Mouse (Mus musculus) ES-E14 (cell line): ENCODE measurements around the gene Cdh26. TPM values are rescaled to one million over a fixed set of nuclear protein-coding genes. Genes with fewer than 3 reads are reported as not detected.

Experiments used
- DNase-seq: peaks from one replicate; pipeline ENCODE4 v3.0.0-alpha.2; 2013; ENCODE audit warnings: low read depth, low spot score
- H3K27ac ChIP-seq: 2 replicates; pipeline ENCODE4 v1.5.1; 2012; ENCODE audit warnings: low read depth, mild to moderate bottlenecking, low read length, moderate library complexity, mixed read lengths; ENCODE audit not compliant: poor library complexity, insufficient read depth, severe bottlenecking
- H3K36me3 ChIP-seq: 2 replicates; pipeline ENCODE4 v1.6.1; 2012; ENCODE audit warnings: mild to moderate bottlenecking, low read length, moderate library complexity, mixed read lengths; ENCODE audit not compliant: control insufficient read depth, poor library complexity, insufficient read depth, severe bottlenecking
- H3K4me1 ChIP-seq, 2 experiments: fragments of 150-350 bp in 1 of 2; sonication (generic) in 1 of 2; 2 replicates each; pipeline ENCODE4 v1.6.1; 2012; ENCODE audit warnings: low read length in 2 of 2, mild to moderate bottlenecking in 1 of 2, mixed read lengths in 1 of 2; ENCODE audit not compliant: control insufficient read depth in 2 of 2, insufficient read depth in 2 of 2, poor library complexity in 1 of 2
- H3K4me3 ChIP-seq, 2 experiments: fragments of 150-350 bp in 1 of 2; sonication (generic) in 1 of 2; 2 replicates each; pipeline ENCODE4 v1.5.1; 2012; ENCODE audit warnings: low read length in 2 of 2, low read depth in 1 of 2, mild to moderate bottlenecking in 1 of 2, mixed read lengths in 1 of 2; ENCODE audit not compliant: insufficient read depth in 1 of 2, poor library complexity in 1 of 2, severe bottlenecking in 1 of 2
- H3K9ac ChIP-seq: 2 replicates; pipeline ENCODE4 v1.6.1; 2012; ENCODE audit warnings: low read depth, mild to moderate bottlenecking, low read length, mixed read lengths; ENCODE audit not compliant: poor library complexity, insufficient read depth, severe bottlenecking
- H3K9me3 ChIP-seq: fragments of 150-350 bp; sonication (generic); 2 replicates; pipeline ENCODE4 v1.6.1; 2012; ENCODE audit warnings: low read depth, mild to moderate bottlenecking, low read length; ENCODE audit not compliant: control insufficient read depth, insufficient read depth
- CHD2 ChIP-seq: IDR thresholded peaks from 2 replicates; pipeline ENCODE4 v1.6.1; 2014; ENCODE audit warnings: mild to moderate bottlenecking, low read depth, low read length, inconsistent platforms
- HCFC1 ChIP-seq: IDR thresholded peaks from 2 replicates; pipeline ENCODE4 v1.6.1; 2012; ENCODE audit warnings: low read length, inconsistent platforms, borderline replicate concordance; ENCODE audit not compliant: insufficient read depth
- MAFK ChIP-seq: IDR thresholded peaks from 2 replicates; pipeline ENCODE4 v1.6.1; 2014; ENCODE audit warnings: mild to moderate bottlenecking, low read depth, low read length, inconsistent platforms; ENCODE audit not compliant: insufficient read depth
- ZC3H11A ChIP-seq: IDR thresholded peaks from 2 replicates; pipeline ENCODE4 v1.6.1; 2012; ENCODE audit warnings: low read depth, mild to moderate bottlenecking, inconsistent platforms, low read length, borderline replicate concordance
- ZNF384 ChIP-seq: IDR thresholded peaks from 2 replicates; pipeline ENCODE4 v1.6.1; 2012; ENCODE audit warnings: low read depth, low read length, inconsistent platforms
- in situ Hi-C, 2 experiments: fragments of 600-800 bp; cut with MboI; formaldehyde crosslinking; loops; one replicate each; pipeline ENCODE4 v1.15.1; 2025; ENCODE audit warnings: low sequenced_read_pairs in 2 of 2, inconsistent platforms in 1 of 2; ENCODE audit not compliant: unreplicated experiment in 2 of 2
- total RNA-seq: library from RNA; depleted of rRNA; stranded (reverse); fragments of 300-350 nt; gene quantifications from 2 replicates; pipeline ENCODE4 v1.2.3, GENCODE M21; 2012

Cdh26 gene
- total RNA-seq, 1 experiment: 0.22 TPM

DNA sequence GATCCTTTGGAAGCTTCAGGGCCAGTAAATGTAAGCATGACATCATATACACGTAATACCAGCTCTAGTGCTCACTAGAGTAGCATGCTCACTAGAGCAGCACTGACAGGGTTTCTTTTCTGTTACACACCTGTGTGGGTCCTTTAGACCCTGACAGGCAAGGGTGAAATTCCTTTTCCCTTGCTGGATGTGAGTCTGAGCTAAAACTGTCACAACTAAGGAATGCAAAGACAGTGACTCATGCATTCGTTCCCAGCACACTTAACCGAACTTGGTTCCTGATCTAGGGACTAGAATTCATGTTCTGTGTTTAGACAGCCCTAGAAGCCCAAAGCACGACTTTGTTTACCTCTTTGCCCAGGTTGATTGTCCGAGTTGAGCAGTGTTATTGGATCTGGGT is 7.1 kb upstream of the Cdh26 start:
- Histone ChIP-seq H3K4me1 (no peaks in the 10 kb centered on the region), H3K4me3 (no peak overlapping the region), H3K9me3 (no peaks in the 10 kb centered on the region), H3K9ac (no peak overlapping the region), H3K36me3 (no peaks in the 10 kb centered on the region), H3K27ac (no peak overlapping the region)
- in situ Hi-C loops: no loop called here
- DNase-seq: no peak
- TF ChIP-seq ZC3H11A (no peak), CHD2 (no peak), HCFC1 (no peak), MAFK (no peak), ZNF384 (no peak)

DNA sequence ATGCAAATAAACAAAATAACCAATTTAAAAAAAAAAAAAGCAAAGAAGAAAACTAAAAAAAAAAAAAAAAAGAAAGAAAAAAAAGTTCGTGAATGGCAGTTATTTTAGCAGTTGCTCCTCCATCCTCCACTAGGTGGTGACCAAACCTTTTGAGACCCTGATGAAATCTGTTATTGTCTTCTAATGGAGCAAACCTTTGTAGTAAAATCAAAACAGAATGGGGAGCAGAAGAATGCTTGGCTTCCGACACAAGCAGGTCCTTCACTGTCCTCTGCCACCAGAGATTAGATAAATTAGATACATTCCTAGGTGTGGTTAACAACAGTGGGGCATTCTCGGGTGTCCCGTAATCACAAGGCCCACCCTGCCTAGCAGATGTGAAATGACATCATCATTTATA is 4.1 kb upstream of the Cdh26 start:
- TF ChIP-seq CHD2 (no peak), ZC3H11A (no peak), ZNF384 (peak; percentile 94)
- no peaks in the 10 kb centered on the region for H3K36me3 ChIP-seq
- H3K4me1 ChIP-seq: no peaks in the 10 kb centered on the region
- H3K27ac ChIP-seq: no peak overlapping the region
- no peak for DNase-seq
- no peak overlapping the region for H3K4me3 ChIP-seq
- no peaks in the 10 kb centered on the region for H3K9me3 ChIP-seq
- in situ Hi-C loops: no loop called here
- H3K9ac ChIP-seq: no peak overlapping the region

DNA sequence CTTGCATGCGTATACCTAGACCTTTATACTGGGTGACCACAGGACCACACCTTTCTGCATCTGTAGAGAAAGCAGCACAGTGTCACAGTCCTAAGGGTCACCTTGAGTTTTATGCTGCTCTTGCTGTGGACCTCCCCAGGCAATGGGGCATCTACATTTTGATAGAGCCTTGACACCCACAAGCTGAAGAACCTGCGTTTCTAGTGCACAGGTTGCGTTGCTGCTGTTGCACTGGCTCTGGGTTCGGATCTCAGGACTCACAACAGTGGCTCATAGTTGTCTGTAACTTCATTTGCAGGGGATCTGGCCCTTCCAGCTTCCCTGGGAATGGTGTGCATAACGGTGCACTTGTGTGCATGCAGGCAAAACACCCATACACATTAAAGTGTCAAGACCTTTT is 3.1 kb upstream of the Cdh26 start:
- in situ Hi-C loops: no loop called here
- Histone ChIP-seq H3K9me3 (no peaks in the 10 kb centered on the region), H3K27ac (no peak overlapping the region), H3K36me3 (no peaks in the 10 kb centered on the region), H3K4me1 (no peaks in the 10 kb centered on the region), H3K4me3 (no peak overlapping the region), H3K9ac (no peak overlapping the region)
- DNase-seq: no peak
- TF ChIP-seq HCFC1: no peak
- no peak for TF ChIP-seq ZNF384
- TF ChIP-seq ZC3H11A: no peak
- TF ChIP-seq CHD2: no peak
- no peak for TF ChIP-seq MAFK

DNA sequence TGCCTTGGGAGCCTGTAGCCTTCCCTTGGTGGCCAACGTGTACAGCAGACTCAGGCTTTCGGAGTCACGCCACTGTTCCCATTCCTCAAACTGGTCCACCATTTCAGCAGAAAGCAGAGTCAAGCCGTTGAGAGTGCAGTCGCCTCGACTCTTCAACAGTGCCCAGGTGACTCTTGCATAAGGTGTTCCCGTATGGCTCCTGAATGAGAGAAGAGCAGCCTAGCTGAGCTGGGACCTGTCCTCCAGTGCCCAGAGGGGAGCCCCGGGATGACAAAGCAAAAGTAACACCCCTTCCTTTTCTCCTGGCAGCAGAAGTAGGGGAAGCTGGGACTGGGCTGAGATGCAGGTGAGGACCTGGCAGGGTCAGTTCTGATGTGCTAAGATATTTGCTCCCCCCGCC is 2.1 kb upstream of the Cdh26 start:
- in situ Hi-C loops: no loop called here
- Histone ChIP-seq H3K4me1 (no peaks in the 10 kb centered on the region), H3K9ac (no peak overlapping the region), H3K4me3 (no peak overlapping the region), H3K36me3 (no peaks in the 10 kb centered on the region), H3K27ac (no peak overlapping the region), H3K9me3 (no peaks in the 10 kb centered on the region)
- no peak for DNase-seq
- TF ChIP-seq ZNF384: no peak
- TF ChIP-seq HCFC1: no peak
- TF ChIP-seq ZC3H11A: no peak
- no peak for TF ChIP-seq CHD2
- no peak for TF ChIP-seq MAFK

DNA sequence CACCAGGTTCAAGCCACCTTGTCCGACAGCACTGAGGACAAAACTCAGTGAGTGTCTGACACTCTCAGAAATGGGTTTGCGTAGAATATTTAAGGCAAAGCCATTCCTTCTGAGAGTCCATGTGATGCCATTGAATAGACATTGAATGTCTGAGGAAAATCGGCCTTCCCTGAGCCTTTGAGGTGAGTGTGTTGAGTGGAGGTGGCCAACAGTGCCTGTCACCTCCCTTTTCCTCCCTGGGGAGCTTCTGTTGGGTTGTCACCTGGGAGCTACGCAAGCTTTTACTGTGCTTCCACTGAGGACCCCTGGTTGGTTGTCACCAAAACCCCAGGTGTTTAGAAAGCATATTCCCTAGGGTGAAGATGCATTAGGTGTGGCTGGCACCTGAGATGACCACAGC is 1.7 kb upstream of the Cdh26 start:
- no peak for DNase-seq
- Histone ChIP-seq H3K4me3 (no peak overlapping the region), H3K36me3 (no peaks in the 10 kb centered on the region), H3K27ac (no peak overlapping the region), H3K4me1 (no peaks in the 10 kb centered on the region), H3K9me3 (no peaks in the 10 kb centered on the region), H3K9ac (no peak overlapping the region)
- TF ChIP-seq HCFC1 (no peak), ZC3H11A (no peak), CHD2 (no peak), MAFK (no peak), ZNF384 (no peak)
- in situ Hi-C loops: no loop called here
